Mouse (Mus musculus): Measurements from ENCODE around the gene Il10rb.
"Not testable (repeated sequence)": the region's sequence is repeated elsewhere in the genome, so short reads cannot be mapped to it uniquely, and the experiment has no call there.

The Il10rb gene

DNA sequence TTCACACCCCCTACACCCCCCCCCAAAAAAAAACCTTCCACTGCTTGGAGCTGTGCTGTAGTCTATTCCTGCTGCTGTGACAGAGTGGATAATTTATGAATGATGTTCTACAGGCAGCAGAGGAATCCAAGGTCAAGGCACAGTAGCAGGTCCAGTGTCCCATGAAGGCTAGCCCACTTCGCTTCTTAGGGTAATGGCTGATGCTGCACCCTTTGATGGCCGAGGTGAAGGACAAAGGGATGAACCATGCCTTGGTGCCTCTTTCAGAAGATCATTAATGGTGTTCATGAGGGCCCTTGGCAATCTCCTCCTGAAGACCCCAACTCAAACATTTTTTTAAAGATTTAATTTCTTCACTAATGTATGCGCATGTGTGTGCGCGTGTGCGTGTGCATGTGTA is 10.4 kb downstream of the Il10rb start:
- no peak for DNase-seq (ENCODE audit: low read depth, low spot score)

- DNase-seq (ENCODE audit: low read depth, low spot score) = no peak
Observed at GRCm38 (mm10) chr16:91416938-91417337, 11.0 kb downstream of the Il10rb start.

DNA sequence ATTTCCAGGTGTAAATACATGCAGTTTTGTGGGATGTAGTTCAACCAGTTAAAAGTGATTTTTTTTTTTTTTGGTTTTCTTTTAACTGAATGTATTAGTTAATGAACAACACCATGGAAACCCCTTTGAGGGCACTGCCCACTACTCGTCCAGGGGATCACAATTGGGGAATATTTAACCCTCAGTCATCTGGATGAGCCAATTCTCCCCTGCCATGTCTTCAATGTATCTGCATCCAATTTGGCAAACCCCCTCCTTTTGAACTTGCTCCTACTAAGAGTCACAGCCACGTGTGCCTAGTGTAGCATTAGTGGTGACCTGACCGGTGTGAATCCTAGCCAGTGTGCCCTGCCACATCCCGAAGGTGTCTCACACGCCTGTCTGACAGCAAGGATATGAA is 12.6 kb downstream of the Il10rb start:
- DNase-seq (ENCODE audit: low read depth, low spot score) = no peak

DNA sequence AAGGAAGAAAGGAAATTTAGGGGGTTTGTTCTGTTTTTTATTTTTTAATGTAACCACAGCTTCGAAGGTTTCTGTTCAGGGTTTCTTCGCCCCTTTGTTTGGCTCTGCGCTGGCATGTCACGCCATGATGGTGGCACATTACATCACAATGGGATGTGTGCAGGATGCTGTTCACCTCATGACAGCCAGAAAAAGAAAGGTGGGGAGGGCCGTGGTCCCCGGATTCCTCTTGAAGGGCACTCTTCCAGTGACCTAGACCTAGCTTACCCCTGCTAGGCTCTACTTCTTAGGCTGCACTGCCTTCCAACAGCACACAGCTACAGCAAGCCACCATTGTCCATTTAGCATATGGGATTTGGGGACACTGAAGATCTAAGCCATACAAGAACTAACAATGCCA is 19.9 kb downstream of the Il10rb start:
- no peak for DNase-seq (ENCODE audit: low read depth, low spot score)

GRCm38 (mm10) chr16:91426586-91426985 is 20.6 kb downstream of the Il10rb start:
- DNase-seq (ENCODE audit: low read depth, low spot score) = no peak

- DNase-seq (ENCODE audit: low read depth, low spot score) = no peak
Observed at GRCm38 (mm10) chr16:91427461-91427860, 21.5 kb downstream of the Il10rb start.

DNA sequence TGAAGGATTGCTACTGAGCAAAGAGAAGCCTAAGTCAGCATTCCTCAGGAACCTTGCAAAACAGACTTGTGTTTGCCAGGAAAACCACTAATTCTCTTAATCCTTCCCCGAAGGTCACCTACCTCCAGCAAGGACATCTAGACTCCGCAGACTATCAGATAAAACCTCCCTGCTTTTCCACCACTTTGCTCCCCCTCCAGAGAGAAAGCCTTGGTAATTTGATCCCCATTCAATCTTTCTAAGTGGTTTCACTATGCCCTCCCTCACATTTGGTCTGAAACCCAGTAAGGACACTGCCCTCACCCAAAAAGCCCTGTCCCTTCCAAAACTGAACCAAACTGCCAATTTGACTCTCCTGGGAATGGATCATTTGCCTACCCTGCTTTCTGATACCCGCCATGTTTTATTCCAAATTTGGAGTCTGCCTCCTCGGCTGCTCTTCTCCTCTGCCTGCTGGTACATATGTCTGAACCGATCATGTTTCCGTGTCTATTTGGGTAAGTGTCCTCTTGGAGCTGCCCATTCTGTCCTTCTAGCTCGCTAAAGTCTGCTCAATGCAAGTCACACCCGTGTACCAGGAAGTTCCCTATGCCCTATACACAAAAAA is 22.4 kb downstream of the Il10rb start:
- DNase-seq (ENCODE audit: low read depth, low spot score) = no peak

DNA sequence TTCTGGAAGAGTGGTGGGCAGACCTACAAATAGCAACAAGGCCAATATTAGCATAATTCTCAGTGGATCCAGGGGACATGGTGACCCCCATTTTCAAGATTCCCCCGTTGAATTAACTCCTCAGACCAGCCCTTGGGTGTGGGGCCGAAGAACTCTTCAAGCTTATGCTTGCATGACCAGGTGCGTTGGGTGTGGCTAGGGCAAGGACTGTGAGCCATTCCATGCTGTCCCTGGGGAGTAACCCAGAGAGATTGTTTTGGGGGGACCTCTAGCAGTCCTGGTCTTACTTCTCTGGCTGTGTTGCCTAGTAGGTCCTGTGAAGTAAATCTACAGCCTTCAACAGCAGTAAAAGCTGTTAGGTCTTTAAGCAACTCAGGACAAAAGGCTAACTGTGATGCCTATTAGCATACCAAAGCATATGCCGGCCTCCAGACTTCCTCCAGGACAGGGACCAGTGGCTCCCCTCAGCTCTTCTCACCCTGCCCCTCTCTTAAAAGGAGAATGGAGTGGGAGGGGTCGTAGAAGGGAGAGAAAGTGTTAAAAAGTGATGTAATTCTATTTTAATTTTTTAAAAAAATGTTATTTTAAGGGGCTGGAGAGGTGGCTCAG is 26.9 kb downstream of the Il10rb start:
- DNase-seq (ENCODE audit: low read depth, low spot score) = no peak

GRCm38 (mm10) chr16:91433329-91433933 is 27.5 kb downstream of the Il10rb start:
- no peak for DNase-seq (ENCODE audit: low read depth, low spot score)

DNA sequence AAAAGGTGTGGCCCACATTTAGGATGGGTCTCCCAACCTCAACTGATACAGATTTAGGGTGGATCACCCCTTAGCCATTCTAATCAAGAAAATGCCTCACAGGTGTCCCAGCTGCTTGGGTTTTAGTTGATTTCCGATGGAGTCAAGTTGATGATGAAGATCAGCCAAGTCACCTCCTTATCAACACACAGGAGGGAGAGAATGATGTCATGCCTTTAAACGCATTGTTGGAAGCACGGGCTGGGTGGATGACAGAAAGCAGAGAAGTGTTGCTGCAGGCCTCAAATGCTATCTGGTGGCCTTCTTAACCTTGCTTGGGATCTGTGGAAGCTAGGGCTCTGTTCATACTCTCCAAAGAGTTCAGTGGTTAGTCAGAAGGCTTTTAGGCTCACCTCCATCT is 28.2 kb downstream of the Il10rb start:
- no peak for DNase-seq (ENCODE audit: low read depth, low spot score)

DNA sequence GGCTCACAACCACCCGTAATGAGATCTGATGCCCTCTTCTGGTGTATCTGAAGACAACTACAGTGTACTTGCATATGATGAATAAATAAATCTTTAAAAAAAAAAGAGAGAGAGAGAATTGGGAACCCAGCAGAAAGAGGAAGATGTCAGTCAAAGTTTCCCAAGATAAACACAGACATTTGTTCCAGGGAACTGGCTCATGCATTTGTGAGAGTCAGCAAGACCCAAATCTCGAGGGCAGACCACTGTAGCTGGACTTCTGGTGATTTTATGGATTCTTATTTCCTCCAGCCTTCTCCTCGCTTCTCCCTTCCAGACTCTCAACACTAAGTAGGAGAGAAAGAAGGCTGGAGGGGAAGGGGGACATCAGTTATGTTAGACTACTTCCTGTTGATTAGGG is 32.1 kb downstream of the Il10rb start:
- no peak for DNase-seq (ENCODE audit: low read depth, low spot score)

GRCm38 (mm10) chr16:91438599-91438998 is 32.6 kb downstream of the Il10rb start:
- DNase-seq (ENCODE audit: low read depth, low spot score) = not testable (repeated sequence)

DNA sequence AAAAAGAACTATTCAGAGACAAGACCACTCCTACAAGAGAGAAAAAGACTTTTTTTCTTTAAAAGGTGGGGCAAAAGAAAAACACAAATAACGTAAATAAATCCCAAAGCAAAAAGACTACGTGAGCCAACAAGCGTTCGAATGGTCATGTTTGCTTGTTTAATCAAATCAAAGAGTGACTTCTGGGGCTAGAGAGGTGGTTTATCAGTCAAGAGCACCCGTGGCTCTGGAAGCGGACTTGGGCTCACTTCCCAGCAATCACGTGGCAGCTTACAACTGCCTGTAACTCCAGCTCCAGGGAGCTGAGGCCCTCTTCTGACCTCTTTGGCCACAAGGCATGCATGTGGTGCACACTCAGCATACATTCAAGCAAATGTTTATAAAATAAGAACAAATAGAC is 35.4 kb downstream of the Il10rb start:
- DNase-seq (ENCODE audit: low read depth, low spot score) = no peak

DNA sequence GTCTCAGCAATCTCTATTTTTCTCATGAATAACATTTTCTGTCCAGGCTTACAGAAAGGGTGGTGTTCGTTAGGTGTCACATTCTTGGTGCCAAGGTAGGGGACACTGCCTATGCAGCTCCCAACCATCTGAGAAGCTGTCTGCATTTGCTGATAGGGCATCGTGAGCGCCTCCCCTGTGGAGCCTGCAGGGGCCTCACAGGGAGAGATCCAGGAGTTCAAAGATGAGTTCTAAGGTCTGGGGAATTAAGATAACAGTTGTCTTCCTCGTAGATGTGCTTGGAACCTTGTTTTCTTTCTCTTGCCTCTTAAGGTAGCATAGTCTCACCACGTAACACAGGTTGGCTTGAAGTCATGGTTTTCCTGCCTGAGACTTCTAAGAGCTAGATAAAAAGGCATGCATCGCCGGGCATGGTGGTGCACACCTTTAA is 35.9 kb downstream of the Il10rb start:
- no peak for DNase-seq (ENCODE audit: low read depth, low spot score)

DNA sequence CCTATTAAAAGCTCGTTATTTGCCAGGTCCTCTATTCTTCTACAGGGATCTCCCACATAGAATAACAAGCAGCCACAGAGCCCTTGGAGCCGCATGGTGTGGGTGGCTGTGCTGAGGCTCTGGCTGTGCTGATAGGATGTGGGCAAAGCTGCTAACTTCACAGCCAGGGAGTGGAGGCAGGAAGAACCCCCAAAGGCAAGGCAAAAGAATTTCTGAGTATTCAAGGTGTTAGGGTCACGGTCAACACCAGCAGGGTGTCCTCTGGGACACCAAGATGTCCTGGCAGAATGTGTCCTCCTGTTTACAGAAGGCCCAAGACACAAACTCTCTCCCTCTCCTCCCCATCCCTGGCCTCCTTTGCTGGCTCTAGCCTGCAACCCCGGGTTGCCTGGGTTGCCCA is 36.5 kb downstream of the Il10rb start:
- DNase-seq (ENCODE audit: low read depth, low spot score) = no peak

DNA sequence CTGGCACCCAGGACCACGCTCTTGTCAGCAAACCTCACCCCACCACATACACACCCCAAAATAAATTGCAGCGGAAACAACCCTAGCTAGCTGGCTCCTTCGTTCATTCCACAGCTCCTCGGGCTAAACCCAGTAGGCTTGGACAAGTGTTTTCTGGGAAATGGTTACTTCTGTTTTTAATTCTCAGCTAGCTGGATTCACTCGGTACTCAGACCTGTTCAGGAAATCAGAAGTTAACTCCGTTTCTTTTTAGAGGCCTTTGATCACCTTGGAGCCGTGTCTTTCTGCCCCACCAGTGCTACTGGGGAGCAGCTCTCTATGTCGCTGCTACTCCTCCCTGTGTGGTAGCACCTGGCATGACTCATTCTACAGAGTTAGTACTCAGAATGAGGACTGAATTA is 37.2 kb downstream of the Il10rb start:
- no peak for DNase-seq (ENCODE audit: low read depth, low spot score)

- no peak for DNase-seq (ENCODE audit: low read depth, low spot score)
Observed at GRCm38 (mm10) chr16:91444847-91445246, 38.9 kb downstream of the Il10rb start.

- DNase-seq (ENCODE audit: low read depth, low spot score) = no peak
Observed at GRCm38 (mm10) chr16:91445566-91445965, 39.6 kb downstream of the Il10rb start.

DNA sequence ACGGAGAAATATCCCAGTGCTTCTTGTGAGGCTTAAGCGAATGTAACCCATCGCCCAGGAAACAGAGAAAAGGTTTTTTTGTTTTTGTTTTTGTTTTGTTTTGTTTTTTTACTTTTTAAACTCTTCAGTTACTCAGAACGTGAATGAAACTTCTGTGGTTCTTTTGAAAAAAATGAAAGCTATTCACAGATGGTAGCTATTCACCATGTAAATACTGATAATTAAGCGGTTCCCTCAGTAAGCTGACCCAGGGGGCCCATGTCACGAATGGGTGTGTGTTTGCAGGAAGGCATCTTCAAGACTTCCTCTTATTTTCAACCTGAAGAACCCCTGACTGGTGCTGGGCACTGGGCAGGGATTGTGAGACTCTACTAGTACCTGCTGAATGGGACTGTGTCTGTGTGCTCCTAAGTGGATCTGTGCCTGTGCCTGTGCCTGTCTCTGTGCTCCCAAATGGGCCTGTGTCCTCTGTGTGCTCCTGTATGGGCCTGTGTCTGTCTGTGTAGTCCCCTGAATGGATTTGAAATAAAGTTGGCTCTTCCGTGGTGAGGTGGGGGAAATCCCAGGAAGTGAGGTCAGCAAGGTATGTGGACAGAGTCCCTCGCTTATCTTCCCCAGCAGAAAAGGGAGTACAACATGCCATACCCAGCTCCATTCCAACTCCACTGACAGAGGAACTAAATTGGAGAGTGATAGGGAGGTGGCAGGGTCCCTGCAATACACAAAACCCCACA is 41.0 kb downstream of the Il10rb start:
- no peak for DNase-seq (ENCODE audit: low read depth, low spot score)

DNA sequence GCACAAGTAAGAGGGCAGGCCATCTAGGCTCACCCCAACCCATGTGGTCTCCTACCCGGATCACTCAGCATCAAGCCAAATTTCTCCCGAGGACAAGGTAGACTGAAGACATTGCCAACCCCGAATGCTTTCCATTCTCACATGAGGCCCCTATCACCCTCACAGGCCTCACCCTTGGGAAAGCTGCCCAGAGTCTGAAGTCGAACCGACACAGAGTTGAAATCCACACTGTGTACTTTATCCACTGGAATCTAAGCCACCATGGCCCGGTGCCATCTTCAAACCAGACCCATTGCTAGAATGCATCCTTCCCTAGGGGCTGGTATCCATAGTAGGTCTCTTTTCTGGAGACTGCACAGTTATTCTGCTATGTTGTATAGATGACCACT is 41.5 kb downstream of the Il10rb start:
- no peak for DNase-seq (ENCODE audit: low read depth, low spot score)

DNA sequence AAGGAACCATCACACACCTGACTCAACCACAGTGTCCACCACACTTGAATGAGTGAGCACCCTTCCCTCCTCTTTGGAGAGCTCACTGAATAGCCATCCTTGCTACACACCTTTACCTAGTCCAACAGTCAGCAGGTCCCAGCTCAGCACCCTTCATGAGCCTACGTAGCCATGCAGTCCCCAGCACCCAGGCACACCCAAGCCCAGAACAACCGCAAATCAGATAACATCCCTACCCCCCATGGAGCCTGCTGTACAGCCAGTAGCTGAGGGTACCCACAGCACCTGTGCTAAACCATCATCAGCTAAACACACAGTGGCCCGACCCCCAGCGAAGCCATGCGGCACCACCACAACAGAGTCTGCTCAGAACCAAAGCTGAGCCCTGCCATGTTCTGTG is 42.1 kb downstream of the Il10rb start:
- DNase-seq (ENCODE audit: low read depth, low spot score) = no peak

GRCm38 (mm10) chr16:91448895-91449294 is 42.9 kb downstream of the Il10rb start:
- DNase-seq (ENCODE audit: low read depth, low spot score) = no peak

Measured in WW6 (cell line).